Mouse (Mus musculus) layer of hippocampus, adult 9-10 months (tissue): ENCODE results near the gene Tmem123.

Experiments
- DNase-seq: peaks from one replicate; pipeline ENCODE4 v3.0.0; 2022; ENCODE audit warnings: low spot score

Tmem123 gene

DNA sequence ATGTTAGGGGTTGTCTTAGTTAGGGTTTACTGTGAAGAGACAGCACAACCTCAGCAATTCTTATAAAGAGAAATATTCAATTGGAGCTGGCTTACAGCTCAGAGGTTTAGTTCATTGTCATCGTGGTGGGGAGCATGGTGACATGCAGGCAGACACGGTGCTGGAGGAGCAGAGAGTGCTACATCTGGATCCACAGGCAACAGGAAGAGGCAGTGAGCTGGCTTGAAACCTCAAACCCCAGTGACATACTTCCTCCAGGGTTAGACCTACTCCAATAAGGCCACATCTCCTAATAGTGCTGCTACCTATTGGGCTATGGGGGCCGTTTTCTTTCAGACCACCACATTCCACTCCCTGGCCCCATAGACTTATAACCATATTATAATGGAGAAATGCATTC lies 12.1 kb downstream of the Tmem123 start:
- DNase-seq: no peak

DNA sequence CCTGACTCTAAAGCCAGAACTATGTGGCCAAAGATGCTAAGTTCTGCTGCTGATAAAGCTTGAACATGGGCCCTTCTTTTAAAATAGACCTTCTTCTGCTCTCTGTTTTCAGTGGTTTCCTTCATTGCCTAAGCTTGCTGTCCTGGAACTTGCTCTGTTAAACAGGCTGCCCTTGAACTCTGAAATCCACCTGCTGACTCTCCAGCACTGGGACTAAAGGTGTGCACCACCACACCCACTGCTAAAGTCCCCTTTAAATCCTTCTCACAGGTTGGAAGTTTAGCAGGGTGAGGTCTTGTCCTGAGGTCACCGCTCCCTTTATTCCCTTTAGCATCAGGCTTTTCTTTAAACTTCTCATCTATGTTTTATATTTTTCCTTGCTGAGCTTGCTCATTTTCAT lies 13.1 kb downstream of the Tmem123 start:
- DNase-seq: no peak

DNA sequence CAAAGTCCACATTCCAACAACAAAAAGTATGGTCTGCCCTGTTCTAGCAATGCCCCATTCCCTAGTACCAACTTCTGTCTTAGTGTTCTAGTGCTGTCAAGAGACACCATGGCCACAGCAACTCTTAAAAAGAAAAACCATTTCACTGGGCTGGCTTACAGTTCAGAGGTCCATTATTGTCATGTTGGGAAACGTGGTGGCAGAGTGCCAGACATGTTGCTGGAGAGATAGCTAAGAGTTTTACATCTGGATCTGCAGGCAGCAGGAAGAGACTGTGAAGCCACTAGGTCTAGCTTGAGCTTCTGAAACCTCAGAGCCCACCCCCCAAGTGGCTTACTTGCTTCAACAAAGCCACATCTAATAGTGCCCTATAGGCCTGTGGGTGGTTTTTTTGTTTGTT lies 13.8 kb downstream of the Tmem123 start:
- no peak for DNase-seq

DNA sequence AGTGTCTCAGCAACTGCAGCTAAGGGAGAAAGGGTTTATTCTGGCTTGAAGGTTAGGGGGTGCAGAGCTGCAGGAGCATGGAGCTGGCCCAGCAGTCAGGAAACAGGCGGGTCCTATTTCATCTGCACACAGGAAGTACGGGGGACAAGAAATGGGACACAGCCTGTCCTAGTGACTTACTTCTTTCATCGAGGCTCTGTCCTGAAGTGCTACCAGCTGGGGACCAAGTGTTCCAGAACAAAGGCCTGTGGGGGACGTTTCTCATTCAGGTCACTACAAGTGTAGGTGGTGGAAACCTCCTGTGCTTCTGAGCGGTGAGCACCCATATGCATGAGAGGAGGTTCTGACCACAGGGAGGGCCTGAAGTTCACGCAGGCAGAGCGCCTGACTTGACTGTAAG lies 14.9 kb downstream of the Tmem123 start:
- DNase-seq: no peak

DNA sequence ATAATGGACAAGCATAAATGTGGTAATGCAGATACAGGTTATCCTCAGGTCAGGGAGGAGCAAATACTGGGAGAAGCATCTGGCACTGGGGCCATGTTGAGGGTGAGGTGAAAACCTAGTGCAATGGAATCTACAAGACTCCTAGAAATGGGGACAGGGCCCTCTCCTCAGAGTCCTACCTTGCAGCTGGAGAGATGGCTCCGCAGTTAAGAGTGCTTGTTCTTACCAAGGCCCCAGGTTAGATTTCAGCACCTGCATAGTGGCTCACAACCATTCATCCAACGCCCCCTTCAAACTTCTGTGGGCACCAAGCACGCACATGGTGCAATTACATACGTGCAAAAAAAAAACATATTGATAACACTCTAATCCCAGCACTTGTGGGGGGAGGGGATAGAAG lies 15.9 kb downstream of the Tmem123 start:
- DNase-seq: no peak

DNA sequence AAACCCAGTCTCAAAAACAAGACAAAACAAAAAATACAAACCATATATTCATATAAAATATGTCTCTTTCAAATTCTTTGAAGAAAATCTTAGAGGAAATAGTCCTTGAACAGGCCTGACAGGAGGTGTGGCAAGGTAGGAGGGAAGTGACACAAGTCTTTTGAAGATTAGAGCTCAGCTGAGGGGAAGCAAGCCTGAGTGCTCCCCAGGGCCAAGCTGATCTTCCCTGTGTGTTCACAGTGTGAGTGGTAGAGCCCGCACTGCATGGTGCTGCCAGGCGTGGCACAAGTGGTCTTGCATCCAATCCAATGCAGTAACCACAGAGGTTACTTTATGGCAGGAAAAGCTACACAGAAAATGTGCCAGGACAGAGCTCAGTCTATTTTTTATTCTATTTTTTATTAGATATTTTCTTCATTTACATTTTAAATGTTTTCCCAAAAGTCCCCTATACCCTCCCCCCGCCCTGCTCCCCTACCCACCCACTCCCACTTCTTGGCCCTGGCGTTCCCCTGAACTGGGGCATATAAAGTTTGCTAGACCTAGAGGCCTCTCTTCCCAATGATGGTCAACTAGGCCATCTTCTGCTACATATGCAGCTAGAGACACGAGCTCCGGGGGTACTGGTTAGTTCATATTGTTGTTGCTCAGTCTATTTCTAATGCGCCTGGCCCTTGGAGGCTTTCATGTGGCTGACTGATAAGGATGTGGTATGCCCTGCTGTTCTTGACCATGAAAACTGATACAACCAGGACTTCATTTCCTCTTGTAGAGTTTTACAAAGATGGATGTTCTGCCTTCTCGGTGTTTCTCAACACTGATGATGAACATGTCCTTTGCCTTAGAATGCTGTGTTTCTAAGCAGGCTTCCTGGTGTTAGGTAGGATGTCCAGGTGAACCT lies 16.7 kb downstream of the Tmem123 start:
- no peak for DNase-seq

DNA sequence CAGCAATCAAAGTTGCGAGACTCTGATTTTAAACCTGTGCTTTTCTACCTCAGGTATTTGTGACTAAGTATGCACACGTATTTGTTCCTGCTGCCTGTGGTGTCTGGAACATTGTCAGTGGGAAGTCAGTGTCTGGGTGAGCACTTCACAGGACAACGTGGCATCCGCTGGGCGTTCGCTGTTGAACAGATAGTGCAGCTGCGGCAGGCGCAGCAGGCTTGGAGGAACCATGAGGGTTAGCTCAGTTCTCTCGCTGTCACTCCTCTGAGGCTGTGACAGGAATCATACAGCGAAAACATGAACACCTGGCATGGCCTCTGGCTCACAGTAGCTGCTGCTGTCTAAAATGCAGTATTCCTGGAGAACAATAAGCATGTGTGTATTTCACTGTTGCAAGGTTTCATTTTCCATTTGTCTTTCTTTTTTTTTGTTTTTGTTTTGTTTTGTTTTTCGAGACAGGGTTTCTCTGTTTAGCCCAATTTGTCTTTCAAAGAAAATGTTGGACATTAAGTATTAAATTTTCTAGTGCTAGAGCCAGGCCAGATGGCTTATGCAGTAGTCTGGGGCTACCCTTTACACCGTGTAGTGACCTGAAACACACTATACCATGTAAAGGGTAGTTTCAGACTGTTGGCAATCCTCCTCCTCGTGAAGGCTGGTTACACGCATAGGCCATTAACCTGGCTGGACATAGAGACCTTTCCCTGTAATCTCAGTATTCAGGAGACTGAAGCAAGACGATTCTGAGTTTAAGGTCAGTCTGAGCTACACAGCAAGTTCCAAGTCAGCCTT lies 20.2 kb downstream of the Tmem123 start:
- no peak for DNase-seq

DNA sequence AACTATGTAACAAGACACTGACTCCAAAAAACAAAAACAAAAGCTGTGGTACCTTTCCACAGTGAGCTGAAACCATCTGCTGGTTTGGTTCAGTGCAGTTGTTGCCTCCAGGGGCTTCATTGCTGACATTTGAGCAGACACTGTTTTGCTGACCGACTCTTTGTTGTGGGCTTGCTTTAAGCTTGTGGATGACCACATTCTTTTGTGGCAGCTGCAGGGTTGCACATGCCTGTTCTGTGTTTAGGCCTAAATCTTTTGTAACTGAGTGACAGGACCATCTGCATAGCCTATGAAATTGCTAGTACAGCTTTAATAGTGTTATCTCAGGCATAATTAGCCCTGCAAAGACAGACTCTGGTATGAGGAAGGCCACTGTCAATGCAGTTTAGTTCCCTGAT lies 20.8 kb downstream of the Tmem123 start:
- DNase-seq: no peak

DNA sequence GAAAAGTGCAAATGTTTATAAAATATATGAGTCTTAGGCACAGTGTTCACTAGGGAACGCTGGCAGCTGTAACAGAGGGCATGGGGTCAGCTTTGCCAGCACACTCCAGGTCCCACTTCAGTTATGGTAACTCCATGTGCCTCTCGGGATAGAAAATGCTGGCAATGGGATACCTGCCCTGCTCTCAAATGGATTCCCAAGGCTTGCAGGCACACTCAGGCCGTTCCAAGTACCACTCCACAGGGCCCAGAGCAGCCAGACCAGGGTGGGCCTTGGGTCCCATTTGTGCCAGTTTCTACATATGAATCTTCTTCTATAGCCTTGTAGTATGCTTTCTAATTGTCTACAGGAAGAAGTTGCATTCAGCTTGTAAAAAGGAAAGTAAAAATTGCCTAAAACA lies 21.6 kb downstream of the Tmem123 start:
- no peak for DNase-seq

DNA sequence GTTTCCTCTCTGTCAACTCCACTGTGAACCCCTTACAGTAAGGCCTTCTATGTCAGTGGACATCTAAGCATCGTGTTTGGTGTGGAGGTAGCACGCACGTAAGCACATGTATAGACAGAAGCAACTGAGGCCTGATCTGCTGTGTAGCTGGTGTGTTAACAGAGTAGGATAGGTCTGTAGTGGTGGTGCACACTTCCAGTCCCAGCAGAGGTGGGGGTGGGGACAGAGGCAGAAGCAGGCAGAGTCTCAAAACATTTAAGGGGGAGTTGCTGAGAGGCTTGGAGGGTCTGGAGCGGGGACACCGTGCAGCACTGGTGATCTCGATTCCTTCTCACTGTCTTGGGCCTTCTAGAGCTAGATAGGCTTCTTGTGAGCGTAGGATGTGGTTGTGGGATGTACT lies 22.2 kb downstream of the Tmem123 start:
- DNase-seq: no peak

DNA sequence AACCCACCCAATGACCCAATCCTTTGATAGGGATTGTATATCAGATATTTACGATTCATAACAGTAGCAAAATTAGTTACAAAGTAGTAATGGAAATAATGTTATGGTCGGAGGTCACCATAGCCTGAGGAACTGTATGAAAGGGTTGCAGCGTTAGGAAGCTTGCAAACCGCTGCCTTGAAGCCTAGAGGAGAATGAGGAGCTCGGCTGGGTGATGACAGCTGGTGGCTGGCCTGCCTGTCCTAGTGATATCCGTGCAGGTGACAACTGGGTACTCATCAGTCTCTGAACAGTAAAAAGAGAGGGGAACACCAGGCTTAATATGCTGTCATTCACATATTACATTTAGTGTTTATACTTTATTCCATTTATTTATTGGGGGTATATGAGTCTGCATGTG lies 24.6 kb downstream of the Tmem123 start:
- no peak for DNase-seq

DNA sequence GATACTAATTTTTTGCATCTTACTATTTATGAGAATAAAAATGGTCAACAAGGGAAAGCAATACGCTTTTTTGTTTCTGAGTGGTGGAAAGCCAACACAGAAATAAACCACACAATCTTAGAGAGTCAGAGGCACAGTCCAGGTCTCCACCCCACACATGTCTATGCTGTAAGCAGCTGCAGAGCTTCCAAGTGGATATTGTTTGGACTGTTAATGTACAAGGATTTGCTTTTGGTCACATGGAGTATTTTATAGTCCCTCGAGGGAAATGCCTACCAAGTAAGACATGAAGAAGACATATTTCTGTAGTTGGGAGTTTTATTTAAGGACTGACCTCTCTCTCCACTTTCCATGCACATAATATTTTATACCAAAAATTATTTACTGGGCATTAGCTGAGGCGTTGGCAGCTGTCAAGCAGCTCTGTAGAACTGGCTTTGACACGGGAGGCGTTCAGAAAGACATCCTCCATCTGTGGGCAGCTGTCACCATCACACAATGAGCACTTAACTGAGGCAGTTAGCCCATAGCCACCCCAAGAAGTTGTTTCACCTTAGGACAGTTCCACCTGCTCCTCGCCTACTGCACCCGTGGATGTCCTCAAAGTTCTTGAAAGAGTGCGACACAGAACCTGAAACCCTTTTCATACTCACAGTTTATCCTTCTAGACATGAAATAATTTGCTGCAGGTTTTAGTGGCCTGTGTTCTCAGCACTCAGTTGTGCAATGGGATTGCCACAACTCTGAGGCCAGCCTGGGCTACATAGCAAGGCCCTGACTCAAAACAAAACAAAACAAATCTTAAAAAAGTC lies 26.1 kb downstream of the Tmem123 start:
- DNase-seq: no peak

DNA sequence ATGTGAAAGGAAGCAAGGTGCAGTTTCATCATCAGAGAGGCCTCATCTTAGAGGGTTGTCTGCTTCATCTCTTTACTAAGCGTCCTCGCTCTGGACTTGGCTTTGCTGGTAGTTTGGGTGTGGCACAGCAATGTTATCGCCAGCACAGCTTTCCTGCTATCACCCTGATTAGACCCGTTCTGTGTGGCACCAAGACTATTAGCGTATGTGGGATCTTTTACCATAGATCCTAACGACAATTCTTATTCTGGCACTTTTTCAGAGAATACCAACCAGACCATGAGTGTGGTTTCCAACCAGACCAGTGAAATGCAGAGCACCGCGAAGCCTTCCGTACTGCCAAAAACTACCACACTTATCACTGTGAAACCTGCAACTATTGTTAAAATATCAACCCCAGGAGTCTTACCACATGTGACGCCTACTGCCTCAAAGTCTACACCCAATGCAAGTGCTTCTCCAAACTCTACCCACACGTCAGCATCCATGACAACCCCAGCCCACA lies 26.8 kb downstream of the Tmem123 start:
- DNase-seq: no peak

DNA sequence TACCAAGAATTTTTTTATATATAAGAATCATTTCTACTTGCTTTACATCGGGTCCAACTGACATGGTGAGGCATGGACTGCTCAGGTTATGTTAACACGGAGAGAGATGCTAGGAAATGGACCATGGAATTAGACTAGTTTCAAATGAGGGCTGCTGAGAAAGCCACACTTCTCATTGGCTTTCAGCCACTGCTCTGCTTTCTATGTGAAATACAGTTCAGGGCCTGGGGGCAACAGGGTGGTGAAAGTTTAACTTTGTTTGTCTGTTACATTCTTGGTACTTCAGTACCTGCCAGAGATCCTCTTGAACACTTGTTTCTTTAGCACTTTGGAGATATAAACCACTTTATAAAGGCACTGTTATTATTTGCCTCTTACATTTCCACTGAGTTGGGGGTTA lies 29.7 kb downstream of the Tmem123 start:
- DNase-seq: no peak

DNA sequence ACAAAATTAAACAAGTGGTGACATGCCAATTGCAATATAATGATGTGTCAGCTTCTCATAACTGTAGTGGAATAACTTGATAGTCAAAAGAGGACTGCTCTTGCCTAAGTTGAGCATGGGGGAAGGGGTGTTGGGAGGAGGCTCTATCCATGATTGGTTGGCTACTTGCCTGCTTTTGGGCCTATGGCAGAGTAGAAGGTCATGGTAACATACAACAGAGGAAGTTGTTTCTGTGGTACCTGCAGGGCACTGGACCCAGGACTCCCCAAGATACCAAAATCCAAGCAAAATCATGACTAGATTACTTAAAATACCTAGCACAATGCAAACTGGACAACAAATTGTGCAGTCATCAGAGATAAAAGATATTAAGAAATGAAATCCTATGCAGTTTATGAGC lies 31.7 kb downstream of the Tmem123 start:
- DNase-seq: no peak

DNA sequence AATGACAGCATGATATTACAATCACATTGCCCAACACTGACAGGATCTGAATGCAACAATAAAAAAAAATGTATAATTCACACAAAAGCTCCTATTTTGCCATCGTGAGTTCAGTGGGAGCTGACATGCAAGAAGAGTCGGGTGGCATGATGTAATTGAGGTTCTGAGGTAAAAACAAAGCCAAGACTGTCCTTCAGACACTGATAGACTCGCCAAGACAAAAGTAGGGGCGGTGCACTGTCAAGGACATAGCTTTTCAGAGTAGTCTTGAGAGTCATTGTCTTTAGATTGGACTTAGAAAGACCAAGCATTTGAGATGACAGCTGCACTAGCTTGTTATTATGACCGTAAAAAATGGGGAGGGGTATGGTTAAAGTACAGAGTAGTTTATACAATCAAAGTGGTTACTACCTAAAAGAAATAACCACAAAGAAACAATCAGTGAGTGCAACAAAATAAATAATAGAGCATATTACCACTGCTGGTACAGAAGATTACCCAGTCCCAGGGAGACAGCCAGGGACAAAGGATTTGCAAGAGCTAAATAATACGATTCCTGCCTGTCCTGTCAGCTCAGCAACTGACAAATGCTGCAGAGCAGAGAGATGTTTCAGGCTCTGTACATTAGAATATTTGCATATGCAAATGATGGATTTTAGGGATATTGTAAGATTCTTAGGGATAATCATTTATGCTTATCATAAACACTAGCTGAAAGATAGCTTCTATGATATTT lies 32.5 kb downstream of the Tmem123 start:
- DNase-seq: no peak

DNA sequence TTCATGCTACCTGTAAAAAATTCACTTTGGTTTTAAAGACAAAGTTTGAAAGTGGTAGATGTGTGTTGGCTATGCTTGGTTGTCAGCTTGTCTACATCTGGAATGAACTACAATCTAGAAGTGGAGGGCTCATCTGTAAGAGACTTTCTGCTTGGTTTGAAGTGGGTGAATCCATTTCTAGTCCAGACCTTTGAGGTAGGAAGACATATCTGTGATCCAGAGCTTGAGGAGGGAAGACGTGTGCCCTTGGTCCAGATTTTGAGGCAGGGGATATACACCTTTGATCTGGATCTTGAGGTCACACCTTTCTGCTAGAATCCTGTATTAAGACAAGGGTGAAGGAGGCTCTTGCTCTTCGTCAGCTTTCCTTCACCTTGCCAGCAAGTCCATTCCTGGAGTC lies 33.7 kb downstream of the Tmem123 start:
- no peak for DNase-seq

DNA sequence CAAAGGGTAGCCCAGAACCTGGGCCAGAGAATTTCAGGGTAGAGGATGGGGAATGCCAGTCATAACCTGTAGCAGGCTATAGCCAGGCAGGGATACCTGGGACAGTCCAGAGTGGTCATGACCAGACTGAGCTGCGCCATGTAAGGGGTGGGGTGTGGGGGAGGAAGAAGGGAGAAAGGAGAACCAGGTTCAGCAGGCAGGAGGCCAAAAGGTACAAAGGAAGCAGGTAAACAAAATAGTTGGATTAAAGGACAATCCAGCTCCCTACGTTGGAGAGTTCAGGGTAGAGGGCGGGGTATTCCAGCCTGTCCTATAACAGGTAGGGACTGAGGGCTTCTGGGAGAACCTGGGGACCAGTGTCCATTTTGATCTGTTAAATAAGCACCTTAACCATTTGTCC lies 34.7 kb downstream of the Tmem123 start:
- no peak for DNase-seq

DNA sequence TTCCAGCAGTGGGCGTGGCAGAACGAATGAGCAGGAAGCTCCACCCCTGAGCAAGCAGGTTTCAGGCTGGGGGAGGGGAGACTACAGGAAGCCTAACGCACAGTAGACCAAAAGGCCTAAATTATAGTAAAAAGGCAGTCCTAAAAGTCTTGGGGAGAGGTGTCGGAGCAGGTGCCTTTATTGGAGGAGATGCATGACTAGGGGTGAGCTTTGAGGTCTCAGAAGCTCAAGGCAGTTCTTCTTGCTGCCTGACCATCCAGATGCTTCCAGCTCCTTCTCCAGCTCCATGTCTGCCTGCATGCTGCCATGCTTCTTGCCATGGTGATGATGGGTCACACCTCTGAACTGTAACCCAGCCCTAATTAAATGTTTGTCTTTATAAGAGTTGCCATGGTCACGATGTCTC lies 41.3 kb downstream of the Tmem123 start:
- no peak for DNase-seq

DNA sequence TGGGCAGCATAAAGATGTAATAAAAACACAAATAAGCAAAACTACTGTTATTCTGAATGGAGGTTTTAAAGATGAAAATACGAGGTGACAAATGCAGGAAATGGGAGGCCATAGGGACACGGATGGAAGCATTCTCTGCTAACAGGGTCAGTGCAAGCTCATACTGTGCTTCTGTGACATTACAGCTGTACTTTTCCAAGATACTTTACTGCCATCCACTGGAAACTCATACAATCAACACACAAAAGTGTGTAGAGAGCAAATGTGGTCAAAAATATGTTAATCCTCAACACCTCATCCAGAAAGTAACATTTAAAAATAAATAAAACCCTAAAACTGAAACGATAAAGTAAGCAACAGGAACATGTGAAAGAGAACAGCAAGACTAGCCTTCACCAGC lies 58.9 kb downstream of the Tmem123 start:
- no peak for DNase-seq

DNA sequence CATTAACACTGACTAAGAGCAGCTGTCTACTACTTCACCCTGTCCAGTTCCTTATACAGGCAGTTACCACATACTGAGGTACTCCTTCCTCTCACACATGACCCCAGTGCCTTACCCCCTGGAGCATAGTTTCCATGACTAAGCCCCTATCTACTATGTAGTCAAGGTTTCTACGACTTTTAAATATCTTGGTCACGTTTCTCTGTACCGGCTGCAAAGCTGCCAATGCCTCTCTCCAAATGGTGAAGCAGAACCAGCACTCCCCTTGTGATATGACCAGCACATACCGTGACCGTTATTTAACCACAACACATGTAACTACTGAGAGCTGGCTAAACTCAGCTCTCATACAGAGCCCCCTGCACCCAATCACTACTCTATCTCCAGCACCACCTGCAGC lies 61.1 kb downstream of the Tmem123 start:
- no peak for DNase-seq

DNA sequence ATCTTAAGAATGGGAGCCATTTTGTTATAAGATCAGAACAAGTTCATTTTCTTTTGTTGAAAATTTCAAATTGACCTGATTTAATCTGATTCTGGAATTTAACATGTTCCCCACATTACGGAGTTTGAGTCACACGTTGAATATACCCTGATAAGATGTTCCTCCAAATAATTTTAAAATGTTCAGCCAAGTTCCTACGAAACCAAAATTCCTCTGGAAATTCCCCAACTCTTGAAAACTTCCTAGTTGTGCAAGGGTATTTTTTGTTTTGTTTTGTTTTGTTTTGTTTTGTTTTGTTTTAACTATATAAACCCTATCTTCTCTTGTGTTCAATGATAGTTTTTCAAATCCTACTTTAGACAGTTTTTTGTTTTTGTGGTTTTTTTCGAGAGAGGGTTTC lies 64.9 kb downstream of the Tmem123 start:
- no peak for DNase-seq
